Mouse (Mus musculus) forebrain, embryonic 12.5 days (tissue): ENCODE data around the gene Gnaq. TPM values are rescaled to one million over a fixed set of nuclear protein-coding genes. Genes with fewer than 3 reads are reported as not detected.
"Not testable (repeated sequence)": the region's sequence is repeated elsewhere in the genome, so short reads cannot be mapped to it uniquely, and the experiment has no call there.

ENCODE experiments used
- ATAC-seq: fragments of 200-750 bp; cut with Nextera tagmentation; 2 replicates; pipeline ENCODE4 v1.8.0; 2017; ENCODE audit warnings: moderate TSS enrichment; ENCODE audit not compliant: low FRiP score
- H3K27ac ChIP-seq: fragments of 300-500 bp; sonication (generic); 2 replicates; pipeline ENCODE4 v1.5.1; 2016; ENCODE audit warnings: mild to moderate bottlenecking
- H3K27me3 ChIP-seq: fragments of 300-500 bp; sonication (generic); 2 replicates; pipeline ENCODE4 v1.6.1; 2016; ENCODE audit warnings: mild to moderate bottlenecking
- H3K36me3 ChIP-seq: fragments of 300-500 bp; sonication (generic); replicated peaks from 2 replicates; pipeline ENCODE4 v1.6.1; 2016; ENCODE audit warnings: mild to moderate bottlenecking
- H3K4me1 ChIP-seq: fragments of 300-500 bp; sonication (generic); 2 replicates; pipeline ENCODE4 v1.6.1; 2016
- H3K4me2 ChIP-seq: fragments of 300-500 bp; sonication (generic); 2 replicates; pipeline ENCODE4 v1.6.1; 2016; ENCODE audit warnings: mild to moderate bottlenecking, moderate library complexity
- H3K4me3 ChIP-seq: fragments of 300-500 bp; sonication (generic); replicated peaks from 2 replicates; pipeline ENCODE4 v1.5.1; 2016; ENCODE audit warnings: mild to moderate bottlenecking
- H3K9ac ChIP-seq: fragments of 300-500 bp; sonication (generic); 2 replicates; pipeline ENCODE4 v1.6.1; 2016; ENCODE audit warnings: mild to moderate bottlenecking
- H3K9me3 ChIP-seq: fragments of 300-500 bp; sonication (generic); 2 replicates; pipeline ENCODE4 v1.6.1; 2016
- WGBS: fragments of 180-500 bp; shearing (Covaris S2); methylation state at CpG from one replicate; pipeline ENCODE4 v1.1.7; 2016; 5-methylcytosine and 5-hydroxymethylcytosine counted together
- polyA plus RNA-seq: library from polyadenylated mRNA; unstranded; fragments of >200 nt; fragmentation: Nextera tagmentation; extraction: Ambion mirVana; gene quantifications from 2 replicates; pipeline ENCODE4 v1.2.1, GENCODE M21; 2016

The Gnaq gene
- polyA plus RNA-seq, 1 experiment from 2014 or later = 44.0 TPM

GRCm38 (mm10) chr19:16150328-16150727, 17.7 kb downstream of the Gnaq start:
- ATAC-seq = no peak
- no peak overlapping the region for H3K4me2 ChIP-seq
- WGBS = 88% methylated on average over 7 of the region's 7 CpGs

GRCm38 (mm10) chr19:16153851-16154250, 21.2 kb downstream of the Gnaq start:
- Histone ChIP-seq H3K4me3 (no peak overlapping the region), H3K9ac (no peak overlapping the region), H3K4me1 (no peaks in the 10 kb centered on the region), H3K27me3 (no peaks in the 10 kb centered on the region), H3K36me3 (no peaks in the 10 kb centered on the region), H3K27ac (no peak overlapping the region), H3K4me2 (no peak overlapping the region), H3K9me3 (no peaks in the 10 kb centered on the region)
- WGBS = 91% methylated on average over 3 of the region's 3 CpGs
- ATAC-seq = no peak

More at GRCm38 (mm10) chr19:16150328-16150727, 17.7 kb downstream of the Gnaq start:
- no peaks in the 10 kb centered on the region for H3K27me3 ChIP-seq
- no peaks in the 10 kb centered on the region for H3K36me3 ChIP-seq
- no peaks in the 10 kb centered on the region for H3K4me1 ChIP-seq
- no peak overlapping the region for H3K27ac ChIP-seq
- H3K9me3 ChIP-seq = no peaks in the 10 kb centered on the region
- no peak overlapping the region for H3K9ac ChIP-seq
- H3K4me3 ChIP-seq = no peak overlapping the region

- Histone ChIP-seq H3K36me3 (no peaks in the 10 kb centered on the region), H3K27me3 (no peaks in the 10 kb centered on the region), H3K4me1 (no peaks in the 10 kb centered on the region), H3K9me3 (no peaks in the 10 kb centered on the region), H3K4me3 (no peak overlapping the region), H3K9ac (no peak overlapping the region), H3K4me2 (no peak overlapping the region), H3K27ac (no peak overlapping the region)
- no peak for ATAC-seq
Measured at GRCm38 (mm10) chr19:16154480-16154879, 21.8 kb downstream of the Gnaq start.

- WGBS = 95% methylated on average over 7 of the region's 7 CpGs
- Histone ChIP-seq H3K27me3 (no peaks in the 10 kb centered on the region), H3K27ac (no peak overlapping the region), H3K4me1 (peaks cover 13% of the 10 kb centered on the region), H3K4me3 (no peak overlapping the region), H3K4me2 (no peak overlapping the region), H3K36me3 (no peaks in the 10 kb centered on the region), H3K9ac (no peak overlapping the region), H3K9me3 (no peaks in the 10 kb centered on the region)
- ATAC-seq = no peak
Measured at GRCm38 (mm10) chr19:16157120-16157519, 24.5 kb downstream of the Gnaq start.

- Histone ChIP-seq H3K9me3 (no peaks in the 10 kb centered on the region), H3K4me3 (no peak overlapping the region), H3K27me3 (no peaks in the 10 kb centered on the region), H3K36me3 (no peaks in the 10 kb centered on the region), H3K4me2 (no peak overlapping the region), H3K27ac (no peak overlapping the region), H3K9ac (no peak overlapping the region), H3K4me1 (peaks cover 18% of the 10 kb centered on the region)
- no peak for ATAC-seq
- 83% methylated on average over 2 of the region's 2 CpGs for WGBS
Measured at GRCm38 (mm10) chr19:16160759-16161158, 28.1 kb downstream of the Gnaq start.

GRCm38 (mm10) chr19:16161222-16161621, 28.6 kb downstream of the Gnaq start:
- no peak for ATAC-seq
- Histone ChIP-seq H3K36me3 (no peaks in the 10 kb centered on the region), H3K9me3 (no peaks in the 10 kb centered on the region), H3K4me1 (peaks cover 18% of the 10 kb centered on the region), H3K27ac (no peak overlapping the region), H3K27me3 (no peaks in the 10 kb centered on the region), H3K9ac (no peak overlapping the region), H3K4me3 (no peak overlapping the region), H3K4me2 (no peak overlapping the region)
- 85% methylated on average over 2 of the region's 2 CpGs for WGBS

- H3K9me3 ChIP-seq, ATAC-seq, H3K4me2 ChIP-seq, H3K4me3 ChIP-seq, H3K27me3 ChIP-seq, H3K9ac ChIP-seq, H3K27ac ChIP-seq, H3K36me3 ChIP-seq: not testable (repeated sequence)
- H3K4me1 ChIP-seq = peaks cover 43% of the 10 kb centered on the region
- 92% methylated on average over 13 of the region's 13 CpGs for WGBS
Measured at GRCm38 (mm10) chr19:16164396-16164795, 31.8 kb downstream of the Gnaq start.

- no peak overlapping the region for H3K4me2 ChIP-seq
- no peaks in the 10 kb centered on the region for H3K9me3 ChIP-seq
- H3K4me1 ChIP-seq = peaks cover 29% of the 10 kb centered on the region
- no peaks in the 10 kb centered on the region for H3K36me3 ChIP-seq
- H3K27ac ChIP-seq = no peak overlapping the region
- WGBS = 60% methylated on average over 4 of the region's 4 CpGs
- H3K27me3 ChIP-seq = no peaks in the 10 kb centered on the region
- ATAC-seq = no peak
- no peak overlapping the region for H3K4me3 ChIP-seq
- no peak overlapping the region for H3K9ac ChIP-seq
Measured at GRCm38 (mm10) chr19:16167185-16167584, 34.6 kb downstream of the Gnaq start.

GRCm38 (mm10) chr19:16168192-16168591, 35.6 kb downstream of the Gnaq start:
- Histone ChIP-seq H3K27ac (peak overlapping the region; percentile 65; the same call in 1 of the 2 replicates), H3K9me3 (no peaks in the 10 kb centered on the region), H3K4me3 (no peak overlapping the region), H3K9ac (no peak overlapping the region), H3K4me1 (peaks cover 33% of the 10 kb centered on the region), H3K4me2 (no peak overlapping the region), H3K27me3 (no peaks in the 10 kb centered on the region), H3K36me3 (no peaks in the 10 kb centered on the region)
- 32% methylated on average over 4 of the region's 4 CpGs for WGBS
- peak; percentile 23; the same call in 1 of the 2 replicates for ATAC-seq

GRCm38 (mm10) chr19:16168653-16169198, 36.1 kb downstream of the Gnaq start:
- Histone ChIP-seq H3K9ac (no peak overlapping the region), H3K4me2 (no peak overlapping the region), H3K27ac (peak overlapping the region; percentile 65; the same call in 1 of the 2 replicates), H3K4me1 (peaks cover 39% of the 10 kb centered on the region), H3K9me3 (no peaks in the 10 kb centered on the region), H3K36me3 (no peaks in the 10 kb centered on the region), H3K4me3 (no peak overlapping the region), H3K27me3 (no peaks in the 10 kb centered on the region)
- ATAC-seq = peak; percentile 36; the same call in 1 of the 2 replicates
- 68% methylated on average over 4 of the region's 4 CpGs for WGBS

- peaks cover 40% of the 10 kb centered on the region for H3K4me1 ChIP-seq
- WGBS = 85% methylated on average over 3 of the region's 3 CpGs
- no peaks in the 10 kb centered on the region for H3K9me3 ChIP-seq
- no peak for ATAC-seq
- H3K9ac ChIP-seq = no peak overlapping the region
- H3K4me2 ChIP-seq = no peak overlapping the region
- H3K27ac ChIP-seq = no peak overlapping the region
- no peaks in the 10 kb centered on the region for H3K36me3 ChIP-seq
- no peaks in the 10 kb centered on the region for H3K27me3 ChIP-seq
- no peak overlapping the region for H3K4me3 ChIP-seq
Measured at GRCm38 (mm10) chr19:16170724-16171123, 38.1 kb downstream of the Gnaq start.

- Histone ChIP-seq H3K36me3 (no peaks in the 10 kb centered on the region), H3K9ac (no peak overlapping the region), H3K27ac (no peak overlapping the region), H3K4me2 (no peak overlapping the region), H3K4me3 (no peak overlapping the region), H3K27me3 (no peaks in the 10 kb centered on the region), H3K4me1 (peaks cover 35% of the 10 kb centered on the region), H3K9me3 (no peaks in the 10 kb centered on the region)
- 46% methylated on average over 9 of the region's 9 CpGs for WGBS
- no peak for ATAC-seq
Measured at GRCm38 (mm10) chr19:16173721-16174120, 41.1 kb downstream of the Gnaq start.

GRCm38 (mm10) chr19:16176426-16176825, 43.8 kb downstream of the Gnaq start:
- no peak overlapping the region for H3K4me2 ChIP-seq
- H3K4me1 ChIP-seq = peaks cover 36% of the 10 kb centered on the region
- no peaks in the 10 kb centered on the region for H3K9me3 ChIP-seq
- no peaks in the 10 kb centered on the region for H3K36me3 ChIP-seq
- no peak for ATAC-seq
- no peak overlapping the region for H3K9ac ChIP-seq
- H3K27ac ChIP-seq = no peak overlapping the region
- WGBS = 62% methylated on average over 5 of the region's 5 CpGs
- no peak overlapping the region for H3K4me3 ChIP-seq
- no peaks in the 10 kb centered on the region for H3K27me3 ChIP-seq
